Mouse (Mus musculus): ENCODE results near the gene Ccdc148. TPM values are rescaled to one million over a fixed set of nuclear protein-coding genes. Genes with fewer than 3 reads are reported as not detected.

Gene Ccdc148
- total RNA-seq, 4 experiments from 2014 or later: 12.4 to 16.4 (median 14.4) TPM

DNA sequence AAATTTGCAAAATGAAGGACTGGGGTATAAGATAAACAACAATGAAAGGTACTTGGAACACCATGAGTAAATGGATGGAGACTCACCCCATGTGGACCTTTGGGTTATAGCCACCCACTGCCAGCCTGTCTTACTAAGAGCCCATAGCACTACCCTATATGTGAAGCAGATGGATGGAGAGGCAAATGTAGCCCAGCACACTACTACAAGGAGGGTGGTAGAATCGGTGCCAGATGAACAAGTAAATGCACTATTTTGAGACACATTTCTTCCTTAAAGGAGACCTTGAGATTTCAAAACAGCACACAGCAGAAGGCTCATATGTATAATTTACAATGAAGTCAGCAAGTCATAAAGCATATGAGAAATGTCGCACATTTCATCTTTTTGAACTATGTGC lies 234.9 kb downstream of the Ccdc148 start:
- peak in 1 of 2 experiments; percentile 27 for DNase-seq (ENCODE audit: low spot score in 2 of 2)

DNA sequence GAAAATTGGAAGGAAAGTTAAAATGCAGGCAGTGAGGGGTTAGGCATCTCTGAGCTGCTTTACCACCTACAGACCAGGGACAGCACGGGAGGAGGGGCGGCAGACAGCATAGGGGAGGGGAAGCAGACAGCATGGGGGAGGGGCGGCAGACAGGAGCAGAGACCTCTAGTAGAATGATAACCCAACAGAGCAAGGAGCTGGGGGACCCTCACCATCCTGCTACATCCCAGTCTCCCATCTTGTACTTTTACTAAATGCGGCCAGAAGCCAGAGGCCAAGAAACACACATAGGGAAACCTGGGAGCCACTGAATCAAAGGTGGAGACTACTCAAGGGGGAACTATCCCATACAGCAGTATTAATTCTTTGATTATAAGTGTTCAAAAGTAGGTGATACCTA lies 242.1 kb downstream of the Ccdc148 start:
- DNase-seq (ENCODE audit: low spot score in 2 of 2): no peak

DNA sequence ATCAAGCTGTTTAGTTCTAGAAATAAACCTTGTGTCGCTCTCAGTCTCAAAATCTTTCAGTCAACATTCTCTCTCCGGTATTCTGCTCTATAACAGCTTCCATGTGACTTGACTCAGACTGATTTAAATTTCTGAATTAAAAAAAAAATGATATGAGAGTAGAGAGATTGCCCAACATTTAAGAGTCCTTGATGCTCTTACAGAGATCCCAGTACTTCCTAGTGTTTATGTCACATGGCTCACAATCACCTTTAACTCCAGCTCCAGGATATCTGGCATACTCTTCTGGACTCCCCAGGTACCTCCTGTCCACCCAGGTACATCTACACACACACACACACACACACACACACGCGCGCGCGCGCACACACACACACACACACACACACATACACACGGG lies 248.1 kb downstream of the Ccdc148 start:
- DNase-seq (ENCODE audit: low spot score in 2 of 2): no peak

DNA sequence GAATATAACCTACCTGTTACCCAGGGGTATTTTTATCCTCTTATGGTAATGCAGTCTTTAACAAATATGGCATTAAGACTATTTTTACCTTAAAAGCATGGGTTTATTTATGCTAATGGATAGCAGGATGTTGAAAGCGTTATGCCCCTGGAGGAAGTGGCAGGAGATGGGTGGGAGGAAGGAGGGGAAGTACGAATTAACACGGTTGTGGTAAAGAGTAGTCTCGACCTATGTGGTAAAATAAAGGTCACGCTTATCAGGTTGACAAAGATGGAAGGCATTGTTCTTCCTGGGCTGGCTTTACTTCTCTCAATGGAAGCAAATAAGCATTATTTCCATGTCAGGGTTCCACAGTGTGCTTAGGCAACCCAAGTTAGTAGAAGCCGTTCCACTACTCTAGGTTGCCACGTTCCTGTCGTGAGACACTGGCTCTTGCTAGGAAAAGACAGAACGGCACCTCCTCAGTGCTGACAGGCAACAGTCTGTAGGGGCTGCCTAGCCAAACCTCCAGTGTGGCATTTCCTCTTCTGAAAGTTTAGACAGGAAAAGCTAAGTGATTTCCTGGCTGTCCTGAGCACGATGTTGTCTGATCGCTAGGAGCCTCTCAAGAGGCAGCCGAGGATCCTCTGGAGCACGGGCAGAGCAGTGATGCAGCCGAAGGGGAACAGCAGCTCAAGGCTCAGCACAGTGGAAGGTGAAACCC lies 253.5 kb downstream of the Ccdc148 start:
- no peak for DNase-seq (ENCODE audit: low spot score in 2 of 2)

DNA sequence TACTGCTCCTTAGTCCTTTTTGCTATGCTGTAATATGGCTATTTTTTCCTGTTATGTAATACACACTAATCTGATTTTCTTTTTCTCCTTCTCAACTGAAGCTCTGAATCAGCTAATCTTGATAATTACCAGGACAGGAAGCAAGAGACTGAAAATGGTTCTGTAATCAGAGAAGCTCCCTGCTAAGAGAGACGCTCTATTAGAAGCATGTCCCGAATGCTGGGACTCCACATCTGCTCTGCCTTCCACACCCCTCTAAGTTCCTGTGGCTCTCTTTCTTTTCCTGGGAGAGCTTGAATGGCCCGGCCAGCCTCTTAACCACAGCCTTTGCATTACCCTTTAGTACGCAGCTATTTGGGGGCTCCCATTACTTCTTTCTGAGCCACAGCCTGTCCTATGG lies 255.4 kb downstream of the Ccdc148 start:
- DNase-seq (ENCODE audit: low spot score in 2 of 2): no peak

DNA sequence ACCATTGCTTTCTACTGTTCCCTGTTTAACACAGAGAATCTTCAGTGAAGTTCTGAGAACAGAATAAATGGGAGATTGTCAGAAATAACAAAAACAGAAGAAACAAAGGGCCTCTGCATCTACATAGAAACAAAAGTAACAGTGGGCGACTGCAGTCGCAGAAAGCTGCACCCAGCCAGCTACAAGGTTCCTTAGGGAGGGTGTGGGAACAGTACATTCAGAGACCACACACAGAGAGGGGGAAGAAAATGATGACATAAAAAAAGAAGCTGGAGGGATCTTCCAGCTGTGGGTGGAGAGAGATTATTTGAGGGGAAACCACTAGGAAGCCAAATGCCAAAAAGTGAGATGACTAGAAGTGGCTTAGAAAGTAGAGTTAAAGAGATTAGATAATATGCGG lies 280.6 kb downstream of the Ccdc148 start:
- no peak for DNase-seq (ENCODE audit: low spot score in 2 of 2)

DNA sequence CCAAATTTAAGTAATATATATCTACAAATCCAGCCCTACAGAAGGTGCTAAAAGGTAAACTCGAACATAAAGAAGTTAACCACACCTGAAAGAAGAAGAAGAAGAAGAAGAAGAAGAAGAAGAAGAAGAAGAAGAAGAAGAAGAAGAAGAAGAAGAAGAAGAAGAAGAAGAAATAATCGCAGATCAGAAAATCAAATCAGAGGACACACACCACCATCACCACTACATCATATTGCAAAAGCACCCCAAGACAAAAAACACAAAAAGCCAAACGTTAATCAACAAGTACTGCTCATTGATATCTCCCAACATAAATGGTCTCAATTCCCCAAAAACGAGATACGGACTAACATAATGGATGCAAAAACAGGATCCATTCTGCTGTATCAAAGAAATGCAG lies 301.3 kb downstream of the Ccdc148 start, which contains the start of gene Gm11099:
Gm11099 (plus strand) TSS at position 301 of the 400 bp plus-strand sequence.
- no peak for DNase-seq (ENCODE audit: low spot score in 2 of 2)

DNA sequence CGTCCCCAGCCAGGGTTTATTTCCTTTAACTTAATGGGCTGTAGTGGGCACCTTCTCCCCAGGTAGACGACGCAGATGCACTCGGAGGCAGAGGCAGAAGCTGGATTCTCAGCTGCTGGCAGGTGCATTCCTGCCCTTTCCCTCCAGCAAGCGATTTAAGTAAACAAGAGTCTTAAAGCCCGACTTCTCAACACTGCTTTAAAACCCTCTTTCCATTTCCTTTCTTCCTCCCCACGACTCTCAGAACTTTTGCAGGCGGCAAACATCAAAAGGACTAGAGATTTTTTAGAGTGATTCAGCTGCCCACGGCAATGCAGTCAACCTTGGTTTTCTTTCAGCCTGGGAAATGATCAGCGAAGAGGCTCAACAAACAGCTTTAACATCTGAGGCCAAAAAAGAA lies 316.0 kb downstream of the Ccdc148 start:
- DNase-seq (ENCODE audit: low spot score in 2 of 2): no peak

DNA sequence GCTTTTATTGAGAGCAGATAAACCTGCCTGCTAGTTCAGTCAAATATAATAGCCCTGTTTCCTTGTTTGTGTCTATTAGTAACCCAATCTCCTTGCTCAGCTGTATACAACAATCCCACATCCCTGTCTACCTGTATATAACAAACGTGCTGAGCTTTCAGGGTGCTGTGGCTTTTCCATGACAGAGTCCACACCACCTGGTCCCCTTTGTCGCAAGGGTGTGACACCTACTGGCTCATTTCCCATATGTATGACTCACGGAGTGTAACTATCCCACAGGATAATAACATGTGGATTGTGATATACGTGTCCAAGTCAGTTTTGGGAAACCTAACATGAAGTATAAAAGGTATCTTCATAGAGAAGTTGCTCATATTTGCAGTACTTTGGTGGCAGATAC lies 318.0 kb downstream of the Ccdc148 start:
- DNase-seq (ENCODE audit: low spot score in 2 of 2): no peak

DNA sequence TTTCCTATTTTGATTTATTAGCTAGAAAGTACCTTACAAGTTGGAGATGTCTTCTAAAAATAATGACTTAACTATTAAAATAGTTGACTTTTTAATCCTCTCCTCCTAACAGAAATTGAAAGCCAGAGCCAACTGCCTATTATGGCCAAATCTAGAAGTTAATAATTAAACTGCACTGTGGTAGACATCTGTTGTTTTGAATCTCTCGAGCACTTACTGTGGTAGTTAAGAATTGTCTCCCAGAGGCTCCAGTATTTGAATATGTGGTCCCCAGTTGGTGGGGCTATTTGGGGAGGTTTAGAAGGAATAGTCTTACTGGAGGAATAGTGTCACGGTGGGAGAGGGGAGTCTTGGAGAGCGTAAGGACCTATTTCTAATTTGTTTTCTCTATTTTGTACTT lies 319.5 kb downstream of the Ccdc148 start:
- no peak for DNase-seq (ENCODE audit: low spot score in 2 of 2)

DNA sequence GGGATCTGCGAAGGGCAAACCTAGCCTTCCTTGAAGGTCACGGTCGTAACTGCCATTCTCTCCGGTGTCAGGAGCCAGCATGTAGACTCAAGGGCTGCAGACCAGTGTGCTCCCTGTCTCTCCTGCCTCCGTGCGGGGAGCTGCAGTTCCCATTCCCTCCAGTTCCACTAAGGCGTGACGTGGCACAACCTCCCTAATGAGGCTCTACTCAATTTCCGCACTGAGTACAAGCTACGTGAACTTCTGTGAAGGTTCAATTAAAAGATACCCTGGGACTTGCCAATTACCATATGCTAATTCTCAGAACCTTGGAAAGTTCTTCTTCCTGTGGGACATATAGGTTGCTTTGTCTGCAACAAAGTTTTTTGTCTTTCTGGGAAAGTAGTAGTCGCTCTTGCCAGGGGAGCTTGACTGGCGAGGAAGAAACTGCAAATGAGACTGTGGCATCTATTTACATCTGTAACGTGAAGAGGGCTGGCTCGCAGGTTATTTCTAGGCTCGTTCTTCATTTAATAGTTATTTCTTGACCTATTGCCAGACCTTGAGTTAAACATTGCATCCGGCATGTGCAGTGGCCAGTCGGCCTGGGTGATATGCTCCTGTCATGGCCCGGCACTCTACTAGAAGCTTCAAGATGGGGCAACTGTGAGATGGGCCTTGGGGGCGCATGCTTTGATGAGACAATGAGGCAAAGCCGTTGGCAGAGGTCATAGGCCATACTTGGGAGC lies 328.1 kb downstream of the Ccdc148 start:
- no peak for DNase-seq (ENCODE audit: low spot score in 2 of 2)

DNA sequence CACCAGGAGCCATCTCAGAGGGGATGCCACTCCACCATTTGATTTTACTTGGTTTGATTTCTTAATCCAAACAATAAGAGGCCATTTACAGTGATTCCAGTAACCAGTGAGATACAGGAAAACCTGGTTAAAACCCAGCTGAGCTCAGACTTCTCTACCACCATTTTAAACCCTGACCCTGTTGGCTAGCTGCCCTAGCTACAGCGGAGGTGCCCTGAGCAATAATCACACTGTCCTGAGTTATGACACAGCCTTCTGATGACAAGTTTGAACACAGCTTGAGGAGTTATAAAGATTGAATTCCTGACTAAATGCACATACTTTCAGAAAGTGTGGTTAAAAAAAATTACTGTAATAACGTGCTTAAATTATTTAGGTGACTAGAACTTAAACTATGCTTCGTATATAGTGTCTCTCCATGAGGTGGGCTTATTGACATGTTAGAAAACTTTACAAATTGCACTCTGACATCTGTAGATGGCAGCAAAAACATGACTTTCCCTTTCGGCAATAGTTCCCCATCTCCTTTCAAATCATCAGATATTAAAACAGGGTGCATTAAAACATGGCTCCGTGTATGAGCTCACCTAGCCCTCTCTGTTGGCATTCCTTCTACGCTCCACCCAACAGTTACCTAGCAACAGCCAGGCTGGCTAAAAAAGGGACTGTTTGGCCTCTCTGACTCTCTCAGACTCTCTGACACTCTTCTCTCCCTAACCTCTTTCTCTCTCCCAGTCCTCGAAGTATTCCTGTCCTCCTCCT lies 330.3 kb downstream of the Ccdc148 start:
- DNase-seq (ENCODE audit: low spot score in 2 of 2): no peak

DNA sequence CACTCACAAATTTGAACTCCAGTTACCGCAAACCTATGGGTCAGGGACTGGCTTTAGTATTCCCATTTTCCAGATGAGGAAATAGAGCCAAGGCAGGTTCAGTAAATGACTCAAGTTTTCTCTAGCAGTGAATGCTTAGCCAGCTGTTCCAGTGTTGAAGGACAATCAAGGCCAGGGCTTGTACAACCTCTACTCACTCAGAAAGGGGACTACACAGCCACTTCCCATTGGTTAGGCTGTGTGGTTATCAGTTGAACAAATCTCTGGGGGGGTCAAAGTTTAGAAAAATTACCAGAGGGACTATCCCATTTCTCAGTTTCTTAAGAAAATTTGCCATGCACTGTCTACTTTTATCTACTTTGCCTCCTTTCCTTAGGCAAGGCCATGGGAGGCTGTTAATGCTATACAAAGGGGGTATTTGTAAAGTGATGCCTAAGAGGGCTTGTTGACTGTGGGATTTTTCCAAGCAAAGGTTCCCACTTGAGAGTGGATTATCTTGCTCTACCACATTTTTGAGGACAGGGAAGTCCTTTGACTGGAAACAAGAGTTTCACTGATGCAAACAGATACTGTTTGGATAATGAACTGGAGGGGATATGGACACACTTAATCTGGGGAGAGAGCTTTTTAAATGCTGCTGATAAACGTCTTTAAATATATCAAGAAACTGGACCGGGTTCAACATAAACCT lies 331.4 kb downstream of the Ccdc148 start:
- no peak for DNase-seq (ENCODE audit: low spot score in 2 of 2)

DNA sequence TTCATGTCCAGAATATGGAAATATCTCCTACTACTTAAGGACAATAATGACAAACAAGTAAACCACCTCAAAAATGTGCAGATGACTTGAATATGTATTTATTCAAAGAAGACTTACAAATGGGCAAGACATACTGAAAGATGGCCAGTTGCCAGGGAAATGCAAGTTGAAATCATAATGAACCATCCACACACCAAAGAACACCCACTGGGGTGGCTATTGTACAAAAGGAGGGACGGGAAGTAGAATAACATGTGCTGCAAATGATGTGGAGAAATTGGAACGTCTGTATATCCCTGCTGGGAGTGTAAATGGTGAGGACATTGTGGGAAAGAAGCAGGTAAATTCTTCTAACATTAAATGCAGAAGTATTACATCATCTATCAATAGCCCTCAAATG lies 347.5 kb downstream of the Ccdc148 start:
- no peak for DNase-seq (ENCODE audit: low spot score in 2 of 2)

DNA sequence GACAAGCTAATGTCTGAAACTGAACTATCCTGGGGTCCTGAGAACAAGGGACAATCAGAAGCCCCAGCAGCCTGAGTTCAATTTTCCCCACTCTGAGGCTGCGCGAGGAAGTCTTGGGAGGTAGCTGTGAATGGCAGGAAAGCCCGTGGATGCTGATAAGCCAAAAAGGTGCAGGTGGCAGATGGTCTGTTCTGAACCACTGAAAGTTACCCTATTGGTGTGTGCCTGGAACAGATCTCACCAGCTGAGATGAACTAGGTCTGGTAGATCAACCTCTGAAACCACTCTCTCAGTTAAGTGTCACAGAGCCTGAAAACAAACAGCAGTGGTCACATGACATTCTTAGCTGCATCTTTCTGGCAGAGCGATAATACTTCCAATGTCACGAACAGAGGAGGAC lies 360.9 kb downstream of the Ccdc148 start:
- DNase-seq (ENCODE audit: low spot score in 2 of 2): no peak

DNA sequence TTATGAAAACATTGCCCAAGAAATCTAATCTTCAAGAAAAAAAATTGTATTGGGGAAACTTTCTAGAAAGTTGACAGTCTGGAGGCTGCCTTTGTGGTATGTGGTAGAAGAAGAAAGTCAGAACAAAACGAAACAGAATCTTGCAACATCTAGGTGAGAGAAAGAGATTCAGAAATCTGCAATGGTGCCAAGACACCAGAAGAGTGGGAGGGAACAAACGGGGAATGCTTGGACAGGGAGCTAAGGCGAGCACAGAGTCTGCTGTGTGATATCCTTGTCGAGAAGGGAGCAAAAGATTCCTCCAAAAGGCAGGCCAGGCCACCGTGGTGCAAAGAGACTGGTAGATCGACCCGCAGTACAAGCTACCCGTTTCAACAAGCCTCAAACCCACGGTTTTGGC lies 361.4 kb downstream of the Ccdc148 start:
- DNase-seq (ENCODE audit: low spot score in 2 of 2): no peak

DNA sequence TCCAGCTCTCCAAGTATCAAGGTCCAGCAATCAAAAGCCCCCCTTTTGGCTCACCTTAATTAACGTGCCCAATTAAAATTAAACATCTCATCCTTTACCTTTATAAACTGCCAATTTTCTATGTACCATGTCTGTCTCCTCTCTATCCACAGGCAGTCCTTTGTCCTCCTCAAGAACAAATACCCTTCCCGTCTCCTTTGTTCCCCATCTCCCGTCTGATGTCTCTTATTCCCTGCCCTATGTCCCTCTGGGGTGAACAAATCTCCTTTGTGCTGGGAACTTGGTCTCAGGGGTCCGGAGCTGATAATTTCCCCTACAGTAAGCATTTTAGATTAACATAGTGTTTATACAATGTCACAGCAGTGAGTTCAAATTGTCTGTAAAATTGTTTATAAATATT lies 363.0 kb downstream of the Ccdc148 start:
- no peak for DNase-seq (ENCODE audit: low spot score in 2 of 2)

DNA sequence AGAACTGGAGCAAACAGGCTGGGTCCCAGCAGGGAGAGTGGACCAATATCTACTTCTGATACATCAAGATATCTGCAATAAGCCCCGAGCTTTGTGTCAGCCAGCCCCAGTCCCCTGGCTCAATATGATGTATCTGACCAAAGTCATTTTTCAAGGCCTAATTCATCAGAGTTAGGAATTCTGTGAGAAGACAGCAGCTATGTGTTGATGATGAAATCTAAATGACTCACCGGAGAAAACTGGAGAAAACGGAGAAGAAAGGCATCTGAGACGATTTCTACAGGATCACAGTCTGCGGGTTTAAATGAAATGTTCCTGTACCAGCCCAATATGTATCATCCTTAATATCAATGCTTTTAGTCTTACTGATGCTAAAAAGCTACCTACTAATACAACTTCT lies 365.1 kb downstream of the Ccdc148 start:
- no peak for DNase-seq (ENCODE audit: low spot score in 2 of 2)

DNA sequence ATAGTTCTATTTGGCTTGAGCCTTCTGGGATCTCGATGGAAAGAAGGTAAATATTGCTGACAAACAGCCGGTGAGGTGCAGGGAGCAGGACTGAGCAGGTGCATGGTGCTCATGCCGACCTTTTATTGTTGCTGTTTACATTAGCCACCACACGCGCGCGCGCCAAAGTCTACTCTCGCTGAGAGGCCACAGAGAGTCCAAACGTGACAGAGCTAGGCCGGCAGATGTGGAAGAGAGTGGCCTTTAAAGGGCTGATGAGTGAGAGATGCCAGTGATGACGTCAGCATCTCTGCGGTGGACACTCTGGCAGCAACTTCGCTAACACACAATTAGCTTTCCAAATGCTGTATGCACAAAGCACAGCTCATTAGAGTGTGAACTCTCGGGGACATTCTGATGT lies 366.0 kb downstream of the Ccdc148 start:
- no peak for DNase-seq (ENCODE audit: low spot score in 2 of 2)

DNA sequence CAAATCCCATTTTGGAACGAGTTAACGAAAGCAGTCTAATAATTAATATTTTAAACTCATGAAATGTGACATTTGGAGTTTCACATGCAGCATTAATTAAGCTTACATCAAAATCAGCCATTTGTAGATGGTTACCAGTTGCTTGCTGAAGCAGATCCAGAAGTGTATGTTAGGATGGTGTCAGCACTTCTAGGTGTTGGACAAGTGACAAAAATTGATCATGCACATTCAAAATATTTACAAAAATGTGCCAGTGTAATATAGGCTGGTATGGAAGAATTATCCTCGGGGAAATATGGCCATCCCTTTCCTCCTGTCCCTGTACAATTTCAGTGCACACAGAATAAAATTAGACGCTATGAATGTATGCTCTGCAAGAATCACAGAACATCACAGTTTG lies 370.1 kb downstream of the Ccdc148 start:
- DNase-seq (ENCODE audit: low spot score in 2 of 2): no peak

DNA sequence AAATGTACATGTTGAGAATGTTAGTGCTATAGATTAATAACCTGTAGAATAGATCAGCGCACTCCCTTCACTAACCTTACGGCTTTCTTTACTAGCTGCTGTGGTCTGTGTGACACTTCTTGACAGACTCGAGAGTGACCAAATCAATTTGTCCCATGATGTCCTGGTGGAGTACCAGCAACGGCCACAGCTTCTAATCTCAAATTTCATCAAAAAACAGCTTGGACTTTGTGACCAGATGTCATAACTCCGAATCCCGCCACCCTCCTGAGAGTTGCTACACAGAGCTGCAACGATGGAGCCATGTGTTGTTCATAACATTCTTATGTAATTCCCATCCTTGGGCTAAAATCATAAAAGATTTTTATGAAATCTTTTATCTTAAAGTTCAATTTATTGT lies 370.5 kb downstream of the Ccdc148 start:
- DNase-seq (ENCODE audit: low spot score in 2 of 2): no peak

DNA sequence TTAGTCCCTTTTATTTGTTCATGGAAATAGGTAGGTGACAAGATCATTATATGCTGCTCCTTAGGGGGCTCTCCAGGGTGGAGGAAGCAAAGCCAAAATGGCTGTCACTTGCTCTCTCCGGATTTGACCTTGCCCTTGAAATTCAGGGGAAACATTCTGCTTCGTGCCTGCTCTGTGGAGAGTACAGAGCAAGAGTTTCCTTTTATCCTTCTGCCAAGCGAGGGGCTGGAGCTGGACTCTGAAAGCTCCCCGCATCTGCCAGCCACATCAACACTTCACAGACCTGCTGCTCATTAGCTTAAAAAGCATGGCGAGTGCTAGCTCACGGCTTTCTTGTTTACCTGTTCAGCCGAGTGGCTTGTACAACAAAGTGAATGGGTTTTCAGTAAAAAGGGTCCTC lies 373.1 kb downstream of the Ccdc148 start:
- no peak for DNase-seq (ENCODE audit: low spot score in 2 of 2)
